Mouse (Mus musculus): ENCODE measurements around the gene Hoxb9. TPM values are rescaled to one million over a fixed set of nuclear protein-coding genes. Genes with fewer than 3 reads are reported as not detected.
A peak's percentile ranks its signal among the peaks of the same experiment; 100 is the strongest.

Hoxb9 gene
- not detected for total RNA-seq (2021)
- long read RNA-seq, experiment 1 = 0 reads
- long read RNA-seq, experiment 2 = 0 reads

GRCm38 (mm10) chr11:96270996-96271540 is at the start of gene Hoxb9:
Gene Hoxb9 (plus strand): TSS chr11:96271457.
- intact Hi-C loops (cut with DNase I) = no loop called here
- no peak for DNase-seq

- intact Hi-C loops (cut with DNase I) = no loop called here
Observed at GRCm38 (mm10) chr11:96223813-96224212, 47.4 kb upstream of the Hoxb9 start.

GRCm38 (mm10) chr11:96227676-96228075 is 43.6 kb upstream of the Hoxb9 start:
- intact Hi-C loops (cut with DNase I) = no loop called here

More at GRCm38 (mm10) chr11:96223813-96224212, 47.4 kb upstream of the Hoxb9 start:
- DNase-seq = no peak

GRCm38 (mm10) chr11:96234906-96235305 is 36.4 kb upstream of the Hoxb9 start:
- peak; percentile 55 to 73 for DNase-seq
- intact Hi-C loops (cut with DNase I) = loop anchor here (1.0 kb wide), 2 partner anchors 90 to 142 kb away; no protein-coding TSS in a partner anchor

More at GRCm38 (mm10) chr11:96227676-96228075, 43.6 kb upstream of the Hoxb9 start:
- DNase-seq = no peak

- intact Hi-C loops (cut with DNase I) = no loop called here
- peak; percentile 46 to 67 for DNase-seq
Observed at GRCm38 (mm10) chr11:96240211-96240610, 31.0 kb upstream of the Hoxb9 start.

GRCm38 (mm10) chr11:96250901-96251300 is 20.4 kb upstream of the Hoxb9 start:
- intact Hi-C loops (cut with DNase I) = no loop called here

GRCm38 (mm10) chr11:96251480-96252031 is 19.7 kb upstream of the Hoxb9 start:
- no peak for DNase-seq
- intact Hi-C loops (cut with DNase I) = no loop called here

More at GRCm38 (mm10) chr11:96250901-96251300, 20.4 kb upstream of the Hoxb9 start:
- DNase-seq = no peak

- intact Hi-C loops (cut with DNase I) = no loop called here
- DNase-seq = no peak
Observed at GRCm38 (mm10) chr11:96252541-96253120, 18.6 kb upstream of the Hoxb9 start.

GRCm38 (mm10) chr11:96254221-96254620 is 17.0 kb upstream of the Hoxb9 start:
- intact Hi-C loops (cut with DNase I) = no loop called here
- DNase-seq = no peak

- DNase-seq = no peak
- intact Hi-C loops (cut with DNase I) = no loop called here
Observed at GRCm38 (mm10) chr11:96255111-96255995, 15.9 kb upstream of the Hoxb9 start.

- intact Hi-C loops (cut with DNase I) = no loop called here
- no peak for DNase-seq
Observed at GRCm38 (mm10) chr11:96255996-96256445, 15.2 kb upstream of the Hoxb9 start.

- DNase-seq = no peak
- intact Hi-C loops (cut with DNase I) = no loop called here
Observed at GRCm38 (mm10) chr11:96257141-96257540, 14.1 kb upstream of the Hoxb9 start.

- DNase-seq = no peak
- intact Hi-C loops (cut with DNase I) = no loop called here
Observed at GRCm38 (mm10) chr11:96259038-96259437, 12.2 kb upstream of the Hoxb9 start.

- intact Hi-C loops (cut with DNase I) = no loop called here
- no peak for DNase-seq
Observed at GRCm38 (mm10) chr11:96259511-96259910, 11.7 kb upstream of the Hoxb9 start.

GRCm38 (mm10) chr11:96260310-96260970 is 10.8 kb upstream of the Hoxb9 start:
- intact Hi-C loops (cut with DNase I) = no loop called here
- DNase-seq = no peak

GRCm38 (mm10) chr11:96261323-96261890 is 9.8 kb upstream of the Hoxb9 start:
- intact Hi-C loops (cut with DNase I) = no loop called here
- DNase-seq = peak; percentile 63 to 76

- intact Hi-C loops (cut with DNase I) = no loop called here
- DNase-seq = no peak
Observed at GRCm38 (mm10) chr11:96262262-96262830, 8.9 kb upstream of the Hoxb9 start.

GRCm38 (mm10) chr11:96263636-96264389 is 7.4 kb upstream of the Hoxb9 start:
- intact Hi-C loops (cut with DNase I) = no loop called here
- no peak for DNase-seq

Data from heart, postnatal 14 days (tissue).